Mouse (Mus musculus) embryo, embryonic 11.5 days (tissue): Measurements from ENCODE around the gene Tuba3b.

Experiments
- DNase-seq: peaks from one replicate; pipeline ENCODE4 v3.0.0-alpha.2; 2012; ENCODE audit warnings: low read depth, low spot score

Tuba3b gene

DNA sequence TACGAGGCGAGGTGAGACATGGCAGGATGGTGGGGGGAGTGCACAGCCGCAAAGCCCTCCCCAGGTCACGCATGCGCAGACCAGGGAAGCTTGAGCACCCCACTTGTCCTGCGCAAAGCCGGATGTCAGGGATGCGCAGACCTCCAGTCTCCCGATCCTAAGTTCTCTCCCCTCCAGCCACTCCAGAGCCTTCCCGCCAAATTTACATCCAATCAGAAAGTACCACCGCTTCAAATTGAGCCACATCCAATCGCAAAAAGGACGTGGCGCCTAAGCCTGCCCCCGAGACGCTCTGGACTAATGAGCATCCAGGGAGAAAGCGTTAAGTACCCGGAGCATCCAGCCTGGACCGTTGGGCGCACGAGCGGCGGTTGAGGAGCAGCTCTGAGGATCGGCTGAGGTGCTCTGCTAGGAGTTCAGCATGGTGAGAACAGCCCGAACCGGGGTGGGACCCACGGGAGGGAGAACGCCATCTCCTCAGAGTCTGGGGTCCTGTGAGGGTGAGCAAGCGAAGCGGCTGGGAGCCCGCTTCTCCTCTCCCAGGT, at the start of gene Tuba3b:
Gene Tuba3b, plus strand, starts transcription at position 92 of the 545 bp plus-strand sequence.
- no peak for DNase-seq

DNA sequence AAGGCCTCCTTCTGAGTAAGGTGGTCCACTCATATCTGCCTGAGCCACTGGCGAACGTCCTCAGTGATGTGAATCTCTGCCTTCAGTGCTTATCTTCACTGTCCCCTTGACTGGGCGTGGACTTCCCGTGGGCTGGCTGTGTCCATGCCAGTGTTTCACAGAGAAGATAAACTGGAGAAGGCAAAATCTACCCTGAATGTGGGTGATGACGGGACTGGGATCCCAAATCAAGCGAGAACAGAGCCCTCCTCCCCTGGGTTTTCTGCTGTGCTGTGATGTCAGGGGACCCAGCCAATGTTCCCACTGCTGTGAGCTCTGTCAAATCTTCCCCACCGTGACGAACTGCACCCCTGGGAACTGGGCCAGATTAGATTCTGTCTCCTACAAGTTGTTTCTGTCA, 48.3 kb upstream of the Tuba3b start:
- DNase-seq: no peak

DNA sequence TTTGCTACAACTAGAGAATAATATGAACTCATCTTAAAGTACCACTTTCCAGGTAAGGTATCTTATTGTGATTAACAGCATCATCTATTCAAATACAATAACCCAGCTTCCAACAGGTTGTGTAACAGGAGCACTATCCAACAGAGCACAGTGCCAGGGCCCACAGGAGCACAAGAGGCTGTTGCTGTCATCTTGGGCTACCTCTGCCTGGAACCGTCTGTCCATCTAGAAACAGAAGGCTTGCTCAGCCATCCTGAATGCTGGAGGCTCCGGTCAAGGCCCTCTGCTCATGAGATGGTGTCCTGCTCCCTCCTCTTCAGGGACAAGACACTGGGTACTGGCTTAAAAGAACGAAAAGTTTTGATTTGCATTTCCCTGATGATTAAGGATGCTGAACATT, 47.7 kb upstream of the Tuba3b start:
- DNase-seq: no peak

DNA sequence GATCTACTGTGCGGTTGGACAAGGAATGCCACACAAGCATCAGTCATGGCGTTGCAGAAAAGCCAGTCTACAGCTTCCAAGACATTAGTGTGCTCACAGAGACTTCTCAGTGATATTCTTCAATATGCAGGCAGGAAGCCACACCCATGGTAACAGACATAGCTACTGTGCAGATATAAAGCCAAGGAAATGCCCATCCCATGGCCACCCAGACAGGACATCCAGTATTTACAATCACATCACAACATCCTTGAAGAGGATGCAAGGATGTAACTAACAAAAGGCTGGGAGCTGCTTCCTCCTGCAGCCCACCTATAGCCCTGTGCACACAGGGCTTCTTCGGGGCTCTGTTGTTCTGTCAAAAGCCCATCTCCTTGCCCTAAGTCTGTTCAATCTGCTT, 46.9 kb upstream of the Tuba3b start:
- no peak for DNase-seq

DNA sequence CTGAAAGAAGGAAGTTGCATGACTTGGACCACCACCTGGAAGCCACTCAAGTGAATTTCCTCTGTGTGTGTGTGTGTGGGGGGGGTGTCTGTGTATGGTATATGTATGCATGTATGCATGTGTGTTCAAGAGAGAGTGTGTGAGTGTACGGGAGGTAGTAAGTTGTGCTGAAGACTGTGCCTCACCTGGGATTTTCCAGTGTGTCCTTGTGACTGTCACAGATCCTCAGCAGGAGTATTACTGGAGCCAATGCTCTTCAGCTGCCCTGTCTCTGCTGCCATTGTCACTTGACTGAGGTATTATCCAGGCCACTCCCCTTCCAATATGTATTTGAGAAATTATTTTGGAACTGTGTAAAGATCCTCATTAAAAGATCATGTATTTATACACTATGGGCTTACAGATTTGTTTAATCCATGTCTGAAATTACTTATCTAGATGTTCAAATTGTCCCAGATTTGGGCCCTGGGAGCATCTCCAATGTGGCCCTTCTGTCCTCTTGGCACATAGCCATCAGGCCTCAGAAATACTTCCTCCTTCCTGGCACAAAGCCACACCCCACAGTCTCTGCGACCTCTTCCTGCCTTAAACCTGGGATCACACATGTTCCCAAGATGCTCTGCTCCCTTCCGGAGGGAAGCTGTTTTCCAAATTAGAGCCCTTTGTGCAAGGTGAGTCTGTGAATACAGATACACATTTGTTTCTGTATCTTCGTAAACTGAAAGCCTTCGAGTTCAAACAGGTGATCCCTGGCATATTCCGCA, 42.1 kb upstream of the Tuba3b start:
- no peak for DNase-seq

DNA sequence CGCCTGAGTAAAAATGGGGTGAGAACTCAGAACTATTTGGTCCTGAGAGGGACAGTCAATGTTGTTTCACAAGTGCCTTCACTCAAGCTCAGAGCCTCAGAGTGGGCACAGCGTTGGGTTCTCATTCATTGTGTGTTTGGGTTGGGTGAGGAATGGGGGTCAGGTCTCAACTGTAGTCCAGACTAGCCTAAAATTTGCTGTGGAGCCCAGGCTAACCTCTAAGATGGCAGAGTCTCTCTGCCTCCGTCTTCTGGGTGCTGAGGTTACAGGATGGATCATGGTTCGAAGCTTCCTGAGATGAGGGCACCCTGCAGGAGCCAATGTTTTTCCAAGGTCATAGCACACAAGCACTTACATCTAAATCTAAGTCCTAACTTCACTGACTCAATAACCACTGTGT, 38.8 kb upstream of the Tuba3b start:
- no peak for DNase-seq

DNA sequence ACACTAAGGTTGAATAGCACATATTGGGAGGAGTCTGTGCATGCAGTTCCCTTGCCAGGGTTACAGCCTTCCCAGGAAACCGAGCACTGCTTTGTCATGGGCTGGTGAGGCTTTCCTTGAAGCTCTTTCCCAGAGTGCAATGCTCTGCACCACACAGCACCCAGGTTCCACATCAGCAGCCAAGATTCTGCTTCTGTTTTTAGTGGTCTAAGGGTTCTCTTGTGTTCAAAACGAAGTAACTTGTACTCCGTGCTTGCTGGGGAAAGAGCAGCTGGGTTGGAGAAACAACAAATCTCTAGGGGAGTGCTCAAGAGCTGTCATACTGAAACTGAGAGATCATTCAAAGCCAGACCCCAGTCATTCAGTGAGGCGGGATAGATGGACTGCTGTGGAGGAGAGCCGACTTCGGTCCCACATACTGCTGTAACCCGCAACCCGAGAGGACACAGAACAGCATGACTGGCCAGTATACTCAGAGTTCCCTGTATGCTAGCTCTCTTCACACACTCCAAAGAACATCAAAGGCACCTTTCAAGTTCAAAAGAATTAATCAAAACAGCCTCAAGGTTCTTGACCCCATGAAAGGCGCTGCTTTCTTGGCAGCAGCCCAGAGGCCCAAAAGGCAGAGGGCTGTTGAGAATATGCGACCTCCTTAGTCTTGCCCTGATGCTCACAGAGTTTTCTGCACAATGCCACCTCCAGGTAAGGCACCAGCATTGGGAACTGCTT, 36.9 kb upstream of the Tuba3b start:
- DNase-seq: no peak

DNA sequence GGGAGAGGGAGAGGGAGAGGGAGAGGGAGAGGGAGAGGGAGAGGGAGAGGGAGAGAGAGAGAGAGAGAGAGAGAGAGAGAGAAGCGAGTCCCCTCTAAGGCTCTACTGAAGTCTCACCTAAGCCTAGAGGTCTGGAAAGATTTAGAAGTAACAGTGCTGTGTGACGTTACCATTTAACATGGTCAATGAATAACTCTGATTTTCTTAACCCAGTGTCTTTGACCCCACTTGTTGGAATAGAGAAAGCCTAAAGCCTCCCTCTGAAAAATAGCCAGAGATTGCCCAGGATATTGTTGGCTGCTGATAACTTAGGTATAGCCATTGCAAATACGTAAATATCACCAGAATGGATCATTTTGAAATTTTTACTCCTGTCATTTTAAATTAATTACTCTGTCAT, 35.8 kb upstream of the Tuba3b start:
- DNase-seq: no peak

DNA sequence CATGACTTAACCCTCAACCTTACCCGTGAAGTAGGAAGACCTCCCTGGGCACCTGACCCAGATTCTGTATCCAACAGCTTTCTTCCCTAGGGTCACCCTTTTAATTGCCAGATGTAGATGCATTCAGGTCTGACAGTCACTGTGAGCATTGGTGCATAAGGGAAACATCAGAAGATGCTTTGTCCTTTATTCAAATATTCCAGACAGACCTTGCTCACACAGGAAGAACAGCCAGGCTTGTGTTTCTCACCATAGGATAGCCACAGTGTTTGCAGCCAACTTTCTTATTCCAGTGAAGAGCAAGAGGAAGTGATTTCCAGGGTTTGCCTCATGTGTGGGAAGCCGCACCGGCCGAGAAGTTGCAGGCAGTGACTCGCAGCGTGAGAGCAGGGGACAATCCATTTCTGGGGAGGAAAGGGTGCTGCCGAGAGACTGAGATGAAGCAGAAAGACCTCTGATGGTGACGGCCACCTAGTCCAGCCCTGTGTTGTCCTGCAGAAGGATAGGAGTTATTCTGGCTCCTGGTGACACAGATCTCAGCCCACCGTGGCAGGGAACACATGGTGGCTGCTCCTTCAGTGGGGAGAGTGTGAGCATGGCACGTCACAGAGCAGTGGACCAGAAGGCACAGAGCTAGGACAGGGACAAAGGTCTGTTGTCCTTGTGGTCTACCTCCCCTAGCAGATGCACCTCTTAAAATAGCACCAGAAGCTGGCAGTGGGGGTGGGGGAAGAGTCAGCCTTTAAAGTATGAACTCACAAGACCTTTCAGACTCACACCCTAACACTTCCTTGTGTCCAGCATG, 34.0 kb upstream of the Tuba3b start:
- DNase-seq: no peak

DNA sequence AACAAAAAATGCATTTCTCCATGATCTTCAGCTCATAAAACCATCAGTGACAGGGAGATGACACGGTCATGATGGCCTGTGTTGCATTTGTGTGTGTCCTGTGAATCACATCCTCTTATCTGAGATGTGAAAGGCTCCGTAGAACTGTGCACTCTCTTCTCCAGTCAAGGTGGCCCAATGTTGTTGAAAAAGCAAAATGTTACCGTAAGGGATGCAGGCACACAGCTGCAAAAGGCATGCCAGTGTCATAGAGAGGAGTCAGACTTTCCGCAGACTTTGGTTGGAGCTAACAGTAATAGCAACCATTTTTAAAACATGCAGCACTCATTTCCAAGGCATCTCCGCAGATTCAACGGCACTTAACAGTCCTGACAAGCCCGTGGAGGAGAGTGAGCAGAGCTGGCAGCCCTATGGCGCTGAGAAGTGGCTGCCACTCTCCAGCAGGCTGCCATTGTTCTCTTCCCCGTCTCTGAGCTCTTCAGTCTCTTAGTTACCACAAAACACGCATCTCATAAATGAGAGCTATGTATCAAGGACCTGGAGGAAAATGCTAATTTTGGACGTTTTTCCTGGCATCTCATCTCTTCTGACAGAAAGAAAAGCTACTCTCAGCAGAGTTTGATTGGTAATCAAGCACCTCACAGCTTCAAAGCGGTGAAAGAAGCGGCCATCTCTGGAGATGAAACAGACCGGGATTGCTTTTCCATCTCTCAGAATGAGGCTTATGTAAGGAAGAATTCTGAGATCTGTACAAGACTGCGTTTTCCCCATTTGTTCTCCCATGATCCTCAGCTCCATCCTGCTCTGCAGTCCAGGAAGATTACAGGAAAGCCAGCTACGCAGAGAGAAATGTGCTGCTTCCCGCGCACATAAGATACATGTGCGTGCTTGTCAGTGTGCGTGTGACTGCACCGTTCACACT, 30.2 kb upstream of the Tuba3b start:
- DNase-seq: no peak

DNA sequence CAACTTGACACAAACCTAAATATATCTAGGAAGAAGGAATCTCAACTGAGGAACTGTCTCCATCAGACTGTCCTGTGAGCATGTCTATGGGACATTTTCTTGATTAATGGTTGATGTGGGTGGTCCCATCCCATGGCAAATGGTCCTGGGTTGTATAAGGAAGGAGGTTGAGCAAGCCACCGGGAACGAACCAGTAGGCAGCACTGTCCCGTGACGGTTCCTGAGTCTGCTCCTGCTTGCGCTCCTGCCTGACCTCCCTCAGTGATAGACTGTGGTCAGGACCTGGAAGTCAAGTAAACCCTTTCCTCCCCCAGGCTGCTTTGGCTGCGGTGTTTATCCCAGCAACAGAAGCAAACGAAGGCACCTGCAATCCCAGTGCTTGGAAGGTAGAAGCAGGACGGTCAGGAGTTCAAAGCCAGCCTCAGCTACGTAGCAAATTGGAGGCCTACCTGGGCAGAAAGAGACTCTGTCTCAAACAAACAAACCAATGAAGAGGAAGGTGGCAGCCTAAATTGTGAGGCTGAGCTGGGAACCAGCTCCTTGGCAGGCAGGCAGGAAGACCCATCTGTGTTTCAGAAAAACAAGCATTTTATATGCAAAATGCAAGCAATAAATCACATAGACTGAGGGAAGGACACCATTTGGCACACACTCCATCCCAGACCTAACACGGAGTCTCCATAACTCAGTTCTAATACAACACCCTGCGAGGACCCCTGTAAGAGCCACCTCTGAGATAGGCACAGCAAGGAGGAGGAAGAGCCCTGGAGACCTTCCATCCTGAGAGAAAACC, 24.9 kb upstream of the Tuba3b start:
- DNase-seq: no peak

DNA sequence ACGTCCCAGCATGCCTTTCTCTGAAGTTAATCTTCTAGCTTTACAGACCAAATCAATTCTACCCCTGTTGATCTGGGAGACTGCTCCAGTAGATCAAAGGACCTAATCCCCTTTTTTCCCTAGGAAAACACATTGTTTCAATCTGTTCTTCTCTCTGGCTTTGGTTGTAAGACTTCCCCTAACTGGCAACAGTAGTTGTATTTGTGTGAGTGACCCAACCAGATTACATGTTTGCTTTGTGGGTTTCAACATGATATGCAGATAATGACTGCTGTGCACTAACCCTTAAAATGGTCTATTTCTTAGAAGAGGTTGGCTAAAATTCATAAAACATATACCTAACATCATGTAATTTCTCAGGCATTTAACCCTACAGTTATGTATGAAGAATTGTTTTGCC, 24.0 kb upstream of the Tuba3b start:
- DNase-seq: no peak

DNA sequence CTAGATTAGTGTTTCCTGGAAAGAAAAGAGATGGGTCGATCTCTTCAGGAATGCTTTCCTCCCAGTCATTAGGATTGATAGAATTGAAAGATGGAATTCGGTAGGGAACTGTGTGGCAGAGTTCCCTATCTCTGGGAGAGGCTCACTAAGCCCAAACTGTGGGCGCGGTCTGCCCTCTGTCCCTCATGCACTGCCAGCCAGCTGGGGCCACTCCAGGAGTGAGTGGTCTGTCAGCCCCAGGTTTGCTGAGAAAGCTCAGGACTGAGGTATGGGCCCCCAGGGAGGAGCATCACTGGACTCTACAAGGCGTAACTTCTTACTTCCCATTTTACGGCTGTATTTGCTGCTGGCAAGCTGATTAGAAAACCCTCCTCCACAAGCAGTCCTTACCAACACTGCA, 23.5 kb upstream of the Tuba3b start:
- DNase-seq: no peak

DNA sequence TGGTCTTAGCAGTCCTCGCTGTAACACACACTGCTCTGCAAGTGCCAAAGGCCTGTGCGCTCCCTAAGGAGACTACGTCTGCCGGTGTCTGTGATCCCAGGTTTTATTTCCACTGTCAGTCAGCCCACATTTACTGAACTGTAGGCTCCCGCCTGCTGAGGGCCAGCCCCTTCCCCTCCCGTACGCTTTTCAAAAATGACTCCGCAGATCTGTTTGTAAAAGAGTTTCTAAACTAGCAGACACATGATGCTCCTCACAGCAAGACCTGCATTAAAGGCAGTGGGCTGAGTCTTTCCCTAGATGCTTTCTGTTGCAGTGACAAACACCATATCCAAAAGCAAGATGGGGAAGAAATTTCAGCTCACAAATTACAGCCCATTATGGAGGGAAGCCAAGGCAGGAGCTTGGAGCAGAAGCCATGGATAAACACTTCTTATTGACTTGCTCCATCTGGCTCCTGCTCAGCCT, 23.0 kb upstream of the Tuba3b start:
- DNase-seq: no peak

DNA sequence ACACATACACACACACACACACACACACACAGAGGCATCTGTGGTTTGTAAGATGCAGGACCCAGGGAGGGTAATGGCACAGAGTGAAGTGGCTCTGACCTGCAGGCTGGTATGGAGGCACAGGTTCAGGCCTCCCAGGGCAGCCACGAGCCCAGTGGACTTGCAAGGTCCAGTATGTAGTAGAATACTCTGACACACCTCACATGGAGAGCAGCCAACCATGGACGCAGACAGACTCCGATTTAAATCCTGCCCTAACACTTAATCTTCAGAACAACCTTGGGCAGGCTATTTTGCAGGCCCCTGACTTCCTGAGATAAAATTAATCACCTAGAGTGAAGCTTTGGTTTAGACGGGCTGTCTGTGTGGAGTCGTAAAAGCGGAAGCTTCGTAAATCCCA, 21.6 kb upstream of the Tuba3b start:
- DNase-seq: no peak

DNA sequence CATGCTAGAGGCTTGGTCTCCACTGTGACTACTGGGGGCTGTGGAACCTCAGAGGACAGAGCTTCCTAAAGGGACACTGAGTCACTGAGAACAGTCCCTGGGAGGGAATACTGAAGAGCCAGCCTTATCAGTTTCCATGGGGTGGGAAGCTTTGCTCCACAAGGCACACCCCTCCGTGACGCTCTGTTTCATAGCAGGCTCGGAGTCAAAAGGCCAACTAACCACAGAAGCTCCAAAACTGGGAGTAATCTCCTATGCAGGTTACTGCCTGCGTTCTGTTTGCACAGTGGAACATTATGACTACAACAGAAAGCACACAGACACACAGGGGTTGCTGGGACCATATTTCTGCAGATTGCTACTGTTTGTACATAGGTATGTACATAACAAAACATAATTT, 19.7 kb upstream of the Tuba3b start:
- no peak for DNase-seq

DNA sequence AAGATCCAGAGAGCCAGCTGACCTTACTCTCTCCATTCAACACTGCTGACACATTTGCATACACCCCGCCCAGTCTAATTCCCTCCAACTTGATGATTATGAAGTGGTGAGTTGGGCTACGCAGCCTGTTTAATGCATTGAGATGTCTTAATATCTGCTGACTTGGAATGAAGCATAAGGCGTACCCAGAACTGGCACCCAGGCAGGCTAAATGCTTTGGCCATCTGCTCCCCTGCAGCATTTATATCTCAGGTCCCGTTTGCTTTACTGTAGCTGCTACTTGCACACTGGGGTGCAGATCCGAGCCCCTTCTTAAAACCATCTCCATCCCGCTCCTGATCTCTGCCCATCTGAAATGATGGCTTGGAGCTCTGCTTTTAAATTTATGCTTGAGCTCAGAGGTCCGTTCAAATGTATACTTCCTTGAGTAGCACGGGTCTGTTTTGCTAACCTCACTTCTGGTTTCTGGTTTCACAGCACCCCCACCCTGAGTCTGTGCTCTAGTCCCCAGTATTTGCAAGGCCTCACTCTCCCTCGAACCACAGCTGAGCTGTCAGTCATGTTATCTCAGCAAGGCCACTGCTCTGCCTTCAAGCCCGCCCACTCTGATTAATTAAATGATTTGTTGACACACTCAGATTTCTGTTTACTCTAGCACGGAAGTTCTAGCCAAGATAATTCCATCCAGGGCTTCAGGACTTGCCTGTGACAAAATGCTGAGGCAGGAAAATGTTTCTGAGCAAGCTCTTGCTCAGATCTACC, 16.6 kb upstream of the Tuba3b start:
- DNase-seq: no peak

DNA sequence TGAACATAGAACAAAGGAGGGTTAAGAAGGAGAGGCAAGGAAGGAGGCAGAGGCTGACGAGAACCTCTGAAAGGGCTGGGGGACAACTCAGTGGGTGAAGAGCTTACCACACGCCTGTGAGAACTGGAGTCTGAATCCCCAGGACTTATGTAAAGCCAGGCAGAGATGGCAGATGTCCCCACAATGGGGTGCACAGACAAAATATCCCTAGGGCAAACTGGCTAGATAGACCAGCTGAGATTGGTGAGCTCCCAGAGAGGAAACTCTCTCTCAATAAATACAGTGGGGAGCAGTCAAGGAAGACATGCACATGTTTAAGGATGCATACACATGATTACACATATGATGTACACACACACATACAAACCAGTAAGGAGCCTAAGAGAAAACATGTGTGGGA, 11.4 kb upstream of the Tuba3b start:
- no peak for DNase-seq

DNA sequence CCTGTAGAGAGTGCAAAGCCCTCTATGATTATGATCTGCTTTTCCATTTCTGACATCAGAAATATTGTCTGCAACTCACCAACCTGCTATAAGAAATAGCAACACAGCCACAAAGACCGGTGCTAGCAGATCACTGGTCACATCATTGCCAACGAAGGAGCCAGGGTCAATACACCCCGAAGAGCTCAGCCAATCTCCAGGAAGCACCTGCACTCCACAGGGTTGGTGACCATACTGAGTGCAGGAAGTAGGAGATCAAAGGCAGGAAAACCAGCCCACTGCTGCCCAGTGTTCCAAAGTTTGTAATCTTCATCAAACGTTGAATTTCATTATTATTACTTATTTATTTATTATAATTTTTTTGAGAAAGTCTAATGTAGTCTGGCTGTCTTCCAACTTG, 10.9 kb upstream of the Tuba3b start:
- DNase-seq: no peak
